Mouse (Mus musculus): ENCODE measurements at regions not wholly inside any gene's neighbourhood (a gene's known extent, or its start where the extent isn't known, plus 50 kb on each side); places are given as distances from the start of the nearest gene placed in this dataset.

GRCm38 (mm10) chr16:74756720-74757345, 345.2 kb upstream of the Robo2 start:
- no peak for ATAC-seq (replicated peaks in 1 of 2; ENCODE audit: insufficient read depth in 1 of 2, low FRiP score in 2 of 2, low TSS enrichment in 1 of 2, low read depth in 1 of 2, poor library complexity in 2 of 2, severe bottlenecking in 2 of 2)

DNA sequence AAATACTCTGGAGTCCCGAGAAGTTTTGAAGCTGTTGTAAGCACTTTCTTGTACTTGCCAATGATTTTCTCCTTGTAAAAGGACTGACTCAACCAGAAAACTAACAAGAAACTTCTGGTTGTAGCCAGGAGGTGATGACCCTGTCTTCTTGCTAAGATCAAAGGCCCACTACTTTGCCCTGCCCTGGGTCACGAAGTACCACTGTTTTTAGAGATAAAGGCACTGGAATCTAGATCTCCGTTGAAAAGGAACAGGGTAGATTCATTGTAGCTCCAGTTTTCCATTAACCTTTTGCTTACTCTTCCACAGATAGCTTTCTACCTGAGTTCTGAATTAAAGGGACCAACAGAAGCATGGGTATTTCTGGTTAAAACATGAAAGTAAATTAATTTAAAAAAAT, 339.3 kb upstream of the Robo2 start:
- no peak for ATAC-seq (replicated peaks in 1 of 2; ENCODE audit: insufficient read depth in 1 of 2, low FRiP score in 2 of 2, low TSS enrichment in 1 of 2, low read depth in 1 of 2, poor library complexity in 2 of 2, severe bottlenecking in 2 of 2)

- ATAC-seq (replicated peaks in 1 of 2; ENCODE audit: insufficient read depth in 1 of 2, low FRiP score in 2 of 2, low TSS enrichment in 1 of 2, low read depth in 1 of 2, poor library complexity in 2 of 2, severe bottlenecking in 2 of 2) = no peak
These were observed 337.4 kb upstream of the Robo2 start for GRCm38 (mm10) chr16:74749006-74749405.

DNA sequence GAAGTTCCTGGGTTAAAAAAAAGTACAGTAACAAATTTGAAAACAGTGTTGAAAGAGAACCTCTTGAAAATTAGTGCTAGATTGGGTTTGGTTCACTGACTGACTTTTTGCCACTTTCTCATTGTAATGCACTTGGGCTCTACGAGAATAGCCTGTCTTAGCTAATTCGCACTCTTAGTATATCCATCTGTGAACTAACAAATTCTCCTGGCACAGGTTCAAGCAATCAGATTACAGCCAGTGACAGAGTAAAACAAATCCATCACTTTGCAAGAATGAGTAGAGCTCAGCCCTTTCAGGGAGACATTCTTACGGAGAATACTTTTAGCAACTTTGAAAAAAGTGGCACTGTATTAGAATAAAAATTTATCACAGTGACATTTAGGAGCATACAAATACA, 331.9 kb upstream of the Robo2 start:
- no peak for ATAC-seq (replicated peaks in 1 of 2; ENCODE audit: insufficient read depth in 1 of 2, low FRiP score in 2 of 2, low TSS enrichment in 1 of 2, low read depth in 1 of 2, poor library complexity in 2 of 2, severe bottlenecking in 2 of 2)

DNA sequence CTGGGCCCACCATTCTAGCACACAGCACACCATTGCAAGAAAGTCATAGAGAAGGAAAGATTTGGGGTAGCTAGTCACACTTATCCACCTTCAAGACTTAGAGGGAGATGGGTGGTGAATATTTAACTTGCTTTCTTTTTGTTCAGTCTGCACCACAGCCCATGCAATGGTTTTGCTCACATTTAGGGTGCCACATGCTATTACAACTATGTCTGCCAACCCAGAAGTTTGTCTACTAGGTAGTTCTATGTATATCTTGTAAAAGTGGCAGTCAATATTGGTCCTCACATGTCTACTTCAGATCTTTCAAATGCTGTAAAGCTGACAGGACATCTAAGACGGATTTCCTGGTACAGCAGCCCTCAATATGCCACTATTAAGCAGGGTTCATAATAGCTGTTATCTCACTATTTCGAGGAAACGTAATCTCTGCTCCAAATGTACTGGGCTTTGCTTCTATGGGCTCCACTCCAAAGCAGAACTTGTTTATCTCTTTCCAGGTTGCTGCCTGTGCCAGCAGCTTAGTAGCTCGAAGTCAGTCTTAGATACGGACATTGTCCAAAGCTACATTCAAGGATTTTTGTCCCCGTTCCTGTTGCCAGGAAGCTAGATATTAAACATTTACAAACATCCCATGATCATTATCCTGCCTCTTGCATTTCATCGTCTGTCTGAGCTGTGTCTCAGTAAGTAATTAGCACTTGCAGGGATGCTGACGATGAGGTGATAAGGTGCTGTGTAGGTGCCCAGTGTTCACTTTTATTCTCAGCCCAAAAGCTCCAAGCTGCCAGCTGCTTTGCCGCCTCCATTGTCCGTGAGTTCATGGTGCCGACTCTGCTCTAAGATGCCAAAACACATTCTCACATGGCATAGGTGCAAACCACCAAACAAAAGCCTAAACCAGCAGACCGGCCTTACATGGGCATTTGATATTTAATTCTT, 327.8 kb upstream of the Robo2 start:
- ATAC-seq (replicated peaks in 1 of 2; ENCODE audit: insufficient read depth in 1 of 2, low FRiP score in 2 of 2, low TSS enrichment in 1 of 2, low read depth in 1 of 2, poor library complexity in 2 of 2, severe bottlenecking in 2 of 2) = no peak

GRCm38 (mm10) chr16:74732940-74733776, 321.5 kb upstream of the Robo2 start:
- no peak for ATAC-seq (replicated peaks in 1 of 2; ENCODE audit: insufficient read depth in 1 of 2, low FRiP score in 2 of 2, low TSS enrichment in 1 of 2, low read depth in 1 of 2, poor library complexity in 2 of 2, severe bottlenecking in 2 of 2)

DNA sequence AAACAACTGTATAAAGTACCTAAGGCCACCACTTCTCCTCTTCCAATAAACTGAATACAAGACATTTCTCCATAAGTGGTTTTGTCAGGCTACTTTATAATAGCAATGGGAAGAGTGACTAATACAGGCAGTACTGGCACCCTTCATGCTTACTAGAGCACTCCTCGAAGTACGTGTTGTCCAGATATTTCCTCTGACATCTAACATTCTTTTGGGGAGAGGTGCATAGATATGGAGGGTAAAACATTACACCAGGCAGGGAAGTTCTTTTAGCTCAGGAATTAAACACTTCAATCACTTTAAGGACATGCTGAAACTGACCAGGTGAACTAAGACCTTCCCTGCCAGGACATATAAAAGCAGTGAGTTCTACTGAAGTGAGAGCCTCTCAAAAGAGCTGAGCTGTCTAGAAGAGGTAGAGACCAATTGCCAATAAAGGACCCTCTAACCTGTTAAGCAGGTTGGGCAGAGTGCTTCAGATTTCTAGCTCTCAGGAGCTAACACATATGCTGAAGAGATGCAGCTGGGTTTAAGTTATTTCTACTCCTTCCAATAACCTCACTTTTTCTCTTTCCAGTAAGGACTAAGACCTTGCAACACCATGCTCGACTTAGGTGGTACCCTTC, 318.7 kb upstream of the Robo2 start:
- ATAC-seq (replicated peaks in 1 of 2; ENCODE audit: insufficient read depth in 1 of 2, low FRiP score in 2 of 2, low TSS enrichment in 1 of 2, low read depth in 1 of 2, poor library complexity in 2 of 2, severe bottlenecking in 2 of 2) = no peak

- ATAC-seq (replicated peaks in 1 of 2; ENCODE audit: insufficient read depth in 1 of 2, low FRiP score in 2 of 2, low TSS enrichment in 1 of 2, low read depth in 1 of 2, poor library complexity in 2 of 2, severe bottlenecking in 2 of 2) = no peak
These were observed 311.6 kb upstream of the Robo2 start for GRCm38 (mm10) chr16:74723217-74723616.

GRCm38 (mm10) chr16:74718154-74718553, 306.5 kb upstream of the Robo2 start:
- no peak for ATAC-seq (replicated peaks in 1 of 2; ENCODE audit: insufficient read depth in 1 of 2, low FRiP score in 2 of 2, low TSS enrichment in 1 of 2, low read depth in 1 of 2, poor library complexity in 2 of 2, severe bottlenecking in 2 of 2)

DNA sequence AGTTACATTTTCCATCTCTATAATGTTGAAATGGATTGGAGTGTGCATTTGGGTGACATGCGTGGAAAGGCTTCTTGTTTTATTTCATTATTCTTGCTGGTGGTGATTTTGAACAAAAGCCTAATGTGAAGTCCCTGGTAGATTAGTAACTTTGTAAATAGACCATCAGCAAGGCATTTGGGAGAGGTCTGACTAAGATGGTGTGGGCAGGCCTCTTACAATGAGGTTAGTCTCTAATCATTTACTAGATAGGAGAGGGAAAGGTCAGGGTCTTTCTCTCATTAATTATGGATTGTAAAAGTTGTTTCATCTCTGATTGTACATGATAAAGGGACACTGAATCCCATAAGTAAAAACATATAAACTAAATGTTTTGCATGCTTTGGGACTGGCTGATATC, 306.0 kb upstream of the Robo2 start:
- no peak for ATAC-seq (replicated peaks in 1 of 2; ENCODE audit: insufficient read depth in 1 of 2, low FRiP score in 2 of 2, low TSS enrichment in 1 of 2, low read depth in 1 of 2, poor library complexity in 2 of 2, severe bottlenecking in 2 of 2)

- no peak for ATAC-seq (replicated peaks in 1 of 2; ENCODE audit: insufficient read depth in 1 of 2, low FRiP score in 2 of 2, low TSS enrichment in 1 of 2, low read depth in 1 of 2, poor library complexity in 2 of 2, severe bottlenecking in 2 of 2)
These were observed 303.3 kb upstream of the Robo2 start for GRCm38 (mm10) chr16:74714950-74715349.

DNA sequence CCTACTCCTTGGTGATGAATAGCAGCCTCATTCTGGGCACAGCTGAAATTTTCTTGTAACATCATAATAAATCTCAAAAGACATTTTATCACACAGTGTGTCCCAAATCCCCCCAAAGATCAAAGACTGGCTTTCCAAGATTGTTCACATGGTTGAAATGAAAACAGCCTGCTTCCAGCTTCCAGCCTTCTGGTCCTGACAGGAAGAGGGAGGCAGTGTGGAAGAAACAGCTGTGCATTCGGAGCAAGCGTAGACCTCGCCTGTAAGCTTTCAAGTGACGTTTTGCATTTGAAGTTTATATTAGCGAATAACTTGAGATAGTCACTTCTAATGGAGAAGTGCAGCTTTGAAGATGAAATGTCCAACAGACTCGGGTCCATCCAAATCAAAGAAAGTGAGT, 300.9 kb upstream of the Robo2 start:
- no peak for ATAC-seq (replicated peaks in 1 of 2; ENCODE audit: insufficient read depth in 1 of 2, low FRiP score in 2 of 2, low TSS enrichment in 1 of 2, low read depth in 1 of 2, poor library complexity in 2 of 2, severe bottlenecking in 2 of 2)

GRCm38 (mm10) chr16:74702067-74702466, 290.4 kb upstream of the Robo2 start:
- no peak for ATAC-seq (replicated peaks in 1 of 2; ENCODE audit: insufficient read depth in 1 of 2, low FRiP score in 2 of 2, low TSS enrichment in 1 of 2, low read depth in 1 of 2, poor library complexity in 2 of 2, severe bottlenecking in 2 of 2)

DNA sequence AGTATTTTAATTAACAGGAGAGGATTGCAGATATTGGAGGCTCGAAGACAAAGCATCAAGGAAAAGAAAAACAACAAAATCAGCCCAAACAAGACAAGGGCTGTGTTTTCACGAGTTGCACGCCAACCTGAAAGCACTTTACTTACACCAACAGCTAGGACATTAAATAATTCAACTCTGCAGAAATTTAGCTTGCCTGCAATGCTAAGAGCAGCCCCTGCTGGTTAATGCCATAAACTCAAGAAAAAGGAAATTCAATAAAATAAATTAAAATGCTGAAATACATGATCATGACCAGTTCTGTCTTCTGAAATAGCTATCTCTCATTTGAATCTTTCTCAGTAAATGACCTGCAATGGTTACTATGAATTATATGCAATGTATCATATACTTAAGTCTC, 271.7 kb upstream of the Robo2 start:
- no peak for ATAC-seq (replicated peaks in 1 of 2; ENCODE audit: insufficient read depth in 1 of 2, low FRiP score in 2 of 2, low TSS enrichment in 1 of 2, low read depth in 1 of 2, poor library complexity in 2 of 2, severe bottlenecking in 2 of 2)

DNA sequence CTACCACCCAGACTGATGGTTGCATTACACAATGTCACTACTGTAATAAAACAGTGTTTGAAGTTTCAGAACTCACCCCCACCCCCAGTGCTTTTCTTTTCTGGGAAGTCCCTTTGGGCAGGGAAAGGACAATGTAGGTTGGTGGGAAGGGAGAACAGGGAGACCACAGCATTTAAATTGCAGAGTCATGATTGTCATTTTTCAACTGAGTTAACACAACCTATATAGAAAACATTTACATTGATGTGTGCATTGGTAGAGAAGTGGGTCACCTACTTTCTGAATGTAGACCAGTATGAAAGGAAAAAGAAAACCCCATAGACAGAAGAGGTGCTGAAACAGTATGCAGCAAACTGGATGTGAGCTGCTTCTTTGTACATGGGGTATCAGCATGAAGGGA, 264.0 kb upstream of the Robo2 start:
- no peak for ATAC-seq (replicated peaks in 1 of 2; ENCODE audit: insufficient read depth in 1 of 2, low FRiP score in 2 of 2, low TSS enrichment in 1 of 2, low read depth in 1 of 2, poor library complexity in 2 of 2, severe bottlenecking in 2 of 2)

DNA sequence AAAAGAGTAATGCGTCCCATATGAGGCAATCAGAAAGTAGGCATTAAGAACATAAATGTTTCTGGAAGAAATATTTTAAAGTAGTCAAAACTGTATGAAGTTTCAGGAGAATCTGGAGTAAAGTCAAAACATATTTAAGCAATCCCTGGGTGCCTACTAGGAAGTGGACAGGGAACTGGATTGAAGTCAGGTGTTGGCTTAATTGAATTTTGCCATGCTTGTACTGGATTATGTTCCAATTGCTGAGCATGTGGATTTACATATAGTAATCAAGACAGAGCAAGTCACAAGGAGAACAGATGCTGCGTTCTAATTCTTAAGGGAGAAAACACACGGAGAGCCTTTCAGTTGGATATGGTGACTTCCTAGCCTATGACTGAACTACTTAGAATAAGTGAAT, 259.8 kb upstream of the Robo2 start:
- no peak for ATAC-seq (replicated peaks in 1 of 2; ENCODE audit: insufficient read depth in 1 of 2, low FRiP score in 2 of 2, low TSS enrichment in 1 of 2, low read depth in 1 of 2, poor library complexity in 2 of 2, severe bottlenecking in 2 of 2)

DNA sequence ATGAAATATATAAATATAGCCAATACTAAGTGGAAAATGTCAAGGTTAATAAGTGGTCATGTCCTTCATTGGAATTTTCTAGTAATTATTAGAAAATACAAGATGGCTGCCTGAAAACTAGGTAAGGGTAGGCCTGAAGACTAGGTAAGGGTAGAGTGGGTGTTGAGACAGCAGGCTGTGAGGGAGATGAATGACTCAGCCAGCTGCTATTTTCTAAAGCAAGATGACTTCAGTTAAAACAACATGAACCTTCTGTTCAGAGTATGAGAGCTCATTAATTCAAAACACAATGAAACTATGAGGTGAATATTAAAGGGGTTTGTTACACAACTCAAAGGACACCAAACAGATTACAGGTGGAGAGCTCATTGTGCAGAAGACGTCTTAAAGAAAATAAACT, 252.7 kb upstream of the Robo2 start:
- no peak for ATAC-seq (replicated peaks in 1 of 2; ENCODE audit: insufficient read depth in 1 of 2, low FRiP score in 2 of 2, low TSS enrichment in 1 of 2, low read depth in 1 of 2, poor library complexity in 2 of 2, severe bottlenecking in 2 of 2)

DNA sequence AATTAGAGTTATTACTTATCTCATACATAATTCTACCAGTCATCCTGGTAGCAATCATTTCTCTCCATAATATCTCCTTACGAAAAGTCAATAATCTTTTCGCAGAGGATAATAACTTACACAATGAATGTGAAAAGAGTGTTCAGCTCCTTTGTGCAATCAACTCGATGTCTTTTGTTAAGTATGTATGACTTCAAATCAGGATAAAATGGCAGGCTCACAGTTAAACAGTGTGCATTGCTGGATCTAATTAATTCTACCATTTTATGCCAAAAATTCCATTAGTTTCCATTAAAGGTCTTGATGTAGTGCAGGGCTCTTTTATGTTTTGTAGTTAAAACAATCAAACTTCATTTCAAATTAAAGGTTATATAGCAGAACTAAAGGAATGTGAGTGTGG, 239.6 kb upstream of the Robo2 start:
- no peak for ATAC-seq (replicated peaks in 1 of 2; ENCODE audit: insufficient read depth in 1 of 2, low FRiP score in 2 of 2, low TSS enrichment in 1 of 2, low read depth in 1 of 2, poor library complexity in 2 of 2, severe bottlenecking in 2 of 2)
